Mouse (Mus musculus) kidney, adult 2 months (tissue): ENCODE measurements around the gene Gltpd2. TPM values are rescaled to one million over a fixed set of nuclear protein-coding genes. Genes with fewer than 3 reads are reported as not detected.
A peak's percentile ranks its signal among the peaks of the same experiment; 100 is the strongest.
"Not testable (repeated sequence)": the region's sequence is repeated elsewhere in the genome, so short reads cannot be mapped to it uniquely, and the experiment has no call there.

Experiments
- DNase-seq: peaks from one replicate; pipeline ENCODE4 v3.0.0; 2021
- H3K27ac ChIP-seq: fragments of 200-500 bp; 2 replicates; pipeline ENCODE4 v1.5.1; 2012; ENCODE audit warnings: low read depth, low read length, control low read depth, inconsistent platforms; ENCODE audit not compliant: insufficient read depth
- H3K27me3 ChIP-seq: fragments of 200-500 bp; replicated peaks from 2 replicates; pipeline ENCODE4 v1.6.1; 2012; ENCODE audit warnings: mild to moderate bottlenecking, moderate library complexity, low read length, inconsistent platforms; ENCODE audit not compliant: control insufficient read depth, insufficient read depth
- H3K36me3 ChIP-seq: fragments of 200-500 bp; 2 replicates; pipeline ENCODE4 v1.6.1; 2012; ENCODE audit warnings: mild to moderate bottlenecking, moderate library complexity, low read length, inconsistent platforms; ENCODE audit not compliant: control insufficient read depth, insufficient read depth
- H3K4me1 ChIP-seq: fragments of 200-500 bp; 2 replicates; pipeline ENCODE4 v1.6.1; 2011; ENCODE audit warnings: low read length; ENCODE audit not compliant: control insufficient read depth, insufficient read depth
- H3K4me3 ChIP-seq: fragments of 200-500 bp; 2 replicates; pipeline ENCODE4 v1.5.1; 2011; ENCODE audit warnings: mild to moderate bottlenecking, low read depth, low read length, control low read depth; ENCODE audit not compliant: insufficient read depth
- CTCF ChIP-seq: fragments of 200-500 bp; conservative IDR thresholded peaks from 2 replicates; pipeline ENCODE4 v1.5.1; 2011; ENCODE audit warnings: low read depth, mild to moderate bottlenecking, control low read depth, low read length, moderate library complexity, mixed read lengths; ENCODE audit not compliant: insufficient read depth, insufficient read length
- POLR2A ChIP-seq: fragments of 200-500 bp; IDR thresholded peaks from one replicate; pipeline ENCODE4 v1.6.1; 2011; ENCODE audit warnings: low read depth, low read length, control low read depth
- WGBS: fragments of 180-500 bp; shearing (Covaris S2); methylation state at CpG from one replicate; pipeline ENCODE4 v1.1.7; 2018; 5-methylcytosine and 5-hydroxymethylcytosine counted together
- polyA plus RNA-seq: library from polyadenylated mRNA; depleted of rRNA; stranded (reverse); fragments of >200 nt; gene quantifications from 2 replicates; pipeline ENCODE4 v1.2.3, GENCODE M21; 2012

Gene Gltpd2
- polyA plus RNA-seq, 1 experiment, result 2.8 TPM

DNA sequence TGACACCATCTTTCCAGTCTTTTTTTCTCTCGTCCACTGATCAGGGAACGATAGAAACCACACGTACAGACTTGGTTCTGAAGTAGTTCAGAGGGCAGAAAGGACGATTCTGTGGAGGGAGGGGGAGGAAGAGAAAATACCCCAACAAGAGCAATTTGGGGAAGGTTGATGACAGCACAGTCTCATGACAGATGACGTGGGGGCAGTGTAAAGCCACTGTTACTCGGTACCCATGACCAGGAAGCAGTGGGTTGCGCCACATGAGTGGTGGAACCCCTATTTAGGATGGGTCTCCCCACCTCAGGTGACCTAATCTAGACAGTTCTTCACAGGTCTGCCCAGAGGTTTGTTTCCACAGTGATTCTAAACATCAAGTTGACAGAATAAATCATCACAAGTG, 9.6 kb downstream of the Gltpd2 start:
- WGBS, result 83% methylated on average over 7 of the region's 7 CpGs

DNA sequence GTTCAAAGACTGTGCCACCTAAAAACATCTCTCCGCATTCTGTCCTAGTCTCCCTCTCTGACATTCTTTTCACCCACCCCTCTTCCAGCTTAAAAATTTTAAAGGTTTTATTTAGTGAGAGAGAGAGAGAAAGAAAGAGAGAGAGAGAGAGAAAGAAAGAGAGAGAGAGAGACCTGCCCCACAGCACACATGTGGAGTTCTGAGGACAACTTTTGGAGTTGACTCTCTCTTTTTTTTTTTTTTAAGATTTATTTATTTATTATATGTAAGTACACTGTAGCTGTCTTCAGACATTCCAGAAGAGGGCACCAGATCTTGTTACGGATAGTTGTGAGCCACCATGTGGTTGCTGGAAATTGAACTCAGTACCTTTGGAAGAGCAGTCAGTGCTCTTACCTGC, 12.1 kb downstream of the Gltpd2 start:
- H3K4me3 ChIP-seq, H3K36me3 ChIP-seq, H3K27me3 ChIP-seq, H3K27ac ChIP-seq, H3K4me1 ChIP-seq, DNase-seq: not testable (repeated sequence)
- WGBS, result 74% methylated on average over 2 of the region's 2 CpGs

More for the DNA sequence above, 9.6 kb downstream of the Gltpd2 start:
- Histone ChIP-seq H3K4me1 (peaks cover 6% of the 10 kb centered on the region; the same call in 1 of the 2 replicates), H3K36me3 (no peaks in the 10 kb centered on the region), H3K27me3 (no peaks in the 10 kb centered on the region), H3K27ac (no peak overlapping the region), H3K4me3 (no peak overlapping the region)
- DNase-seq, result no peak
- TF ChIP-seq POLR2A (no peak), CTCF (no peak)

DNA sequence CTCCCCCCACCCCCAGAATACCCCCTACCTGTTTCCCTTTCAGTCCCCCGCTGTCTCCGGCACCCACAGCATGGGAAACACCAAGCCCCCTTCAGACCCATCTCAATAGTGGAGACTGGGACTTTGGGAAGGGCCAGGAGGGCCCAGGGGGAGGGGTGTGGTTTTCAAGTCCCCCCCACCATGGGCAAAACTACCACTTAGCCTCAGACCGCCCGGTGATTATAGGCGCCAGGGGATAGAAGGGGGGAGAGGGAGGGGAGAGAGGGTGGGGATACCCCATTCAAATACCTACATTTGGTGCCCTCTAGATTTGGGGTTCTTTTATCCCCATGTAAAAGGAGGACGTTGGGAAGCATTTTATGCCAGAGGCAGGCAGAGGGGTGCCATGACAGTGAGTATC, 13.8 kb downstream of the Gltpd2 start, which contains the start of gene Gm40193:
Gene Gm40193 (minus strand): TSS at position 101 of the 400 bp plus-strand sequence.
- no peak within 1 kb of the TSS for H3K4me3 ChIP-seq
- H3K27me3 ChIP-seq, result no peaks in the 10 kb centered on the region
- 77% methylated on average over 6 of the region's 6 CpGs for WGBS
- no peak within 1 kb of the TSS for H3K27ac ChIP-seq
- no peak for TF ChIP-seq CTCF
- TF ChIP-seq POLR2A, result no peak
- H3K4me1 ChIP-seq, result no peaks in the 10 kb centered on the region
- DNase-seq, result no peak
- no peaks in the 10 kb centered on the region for H3K36me3 ChIP-seq

DNA sequence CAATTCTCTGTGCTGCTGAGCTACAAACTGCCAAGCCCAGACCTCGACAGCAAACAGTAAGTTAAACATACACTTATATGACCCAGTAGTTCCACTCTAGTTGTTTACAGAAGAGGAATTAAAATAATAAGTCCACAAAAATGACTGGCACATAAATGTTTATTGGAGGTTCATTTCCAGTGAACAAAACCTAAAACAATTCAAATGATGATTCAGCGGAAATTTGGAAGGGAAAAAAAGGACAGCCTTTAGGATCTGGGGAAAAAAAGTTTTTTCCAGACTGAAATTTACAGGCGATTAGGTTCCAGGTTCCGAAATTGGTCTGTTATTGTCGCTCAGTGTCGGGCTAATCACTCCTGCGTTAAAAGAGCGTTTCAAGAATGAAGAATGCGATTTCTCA, 20.4 kb downstream of the Gltpd2 start:
- Histone ChIP-seq H3K4me1 (no peaks in the 10 kb centered on the region), H3K27ac (no peak overlapping the region), H3K36me3 (no peaks in the 10 kb centered on the region), H3K27me3 (no peaks in the 10 kb centered on the region), H3K4me3 (peak overlapping the region; percentile 49)
- TF ChIP-seq POLR2A (no peak), CTCF (no peak)
- no peak for DNase-seq
- WGBS, result 7% methylated on average over 9 of the region's 9 CpGs

- Histone ChIP-seq H3K27ac (no peak within 1 kb of the TSS), H3K4me3 (peak within 1 kb of the TSS; percentile 49), H3K27me3 (no peaks in the 10 kb centered on the region), H3K4me1 (no peaks in the 10 kb centered on the region), H3K36me3 (no peaks in the 10 kb centered on the region)
- peak; percentile 72 for TF ChIP-seq CTCF
- no peak for TF ChIP-seq POLR2A
- DNase-seq, result peak; percentile 95
- 1% methylated on average over 64 of the region's 65 CpGs for WGBS
Observed at GRCm38 (mm10) chr11:70539877-70540587, 21.0 kb downstream of the Gltpd2 start, which contains the start of gene Pld2. Pld2 (plus strand) TSS chr11:70540064.

DNA sequence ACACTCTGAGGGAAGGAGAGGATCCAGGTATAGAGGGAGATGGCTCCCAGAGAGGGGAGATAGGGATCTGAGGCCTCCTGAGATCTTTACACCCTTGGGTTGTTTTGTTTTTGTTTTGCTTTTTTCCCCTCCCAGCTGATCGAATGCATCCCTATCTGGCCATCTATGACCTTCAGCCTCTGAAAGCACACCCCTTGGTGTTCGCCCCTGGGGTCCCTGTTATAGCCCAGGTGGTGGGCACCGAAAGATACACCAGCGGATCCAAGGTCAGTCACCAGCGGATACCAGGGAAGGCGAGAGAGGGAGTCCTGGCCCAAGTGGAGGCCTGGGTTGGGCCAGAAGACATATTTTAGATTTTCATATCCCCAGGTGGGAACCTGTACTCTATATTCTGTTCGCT, 21.9 kb downstream of the Gltpd2 start:
- DNase-seq, result no peak
- 93% methylated on average over 7 of the region's 7 CpGs for WGBS
- H3K27me3 ChIP-seq, result no peaks in the 10 kb centered on the region
- no peak overlapping the region for H3K27ac ChIP-seq
- H3K36me3 ChIP-seq, result no peaks in the 10 kb centered on the region
- no peaks in the 10 kb centered on the region for H3K4me1 ChIP-seq
- H3K4me3 ChIP-seq, result peak overlapping the region; percentile 49; the same call in 1 of the 2 replicates
- TF ChIP-seq POLR2A (no peak), CTCF (no peak)

- H3K27me3 ChIP-seq, result no peaks in the 10 kb centered on the region
- no peak overlapping the region for H3K4me3 ChIP-seq
- no peak for DNase-seq
- H3K4me1 ChIP-seq, result no peaks in the 10 kb centered on the region
- no peaks in the 10 kb centered on the region for H3K36me3 ChIP-seq
- TF ChIP-seq CTCF (no peak), POLR2A (no peak)
- WGBS, result 84% methylated on average over 5 of the region's 5 CpGs
- no peak overlapping the region for H3K27ac ChIP-seq
Observed at GRCm38 (mm10) chr11:70541415-70541814, 22.4 kb downstream of the Gltpd2 start.
